Mouse (Mus musculus) megakaryocyte, embryonic 14.5 days (primary cell): Measurements from ENCODE around the gene Best3.

ENCODE experiments used
- FLI1 ChIP-seq: IDR thresholded peaks from 2 replicates; pipeline ENCODE4 v1.6.1; 2012; ENCODE audit warnings: low read length, inconsistent platforms, mixed read lengths
- GATA1 ChIP-seq: IDR thresholded peaks from 3 replicates; pipeline ENCODE4 v1.6.1; 2012; ENCODE audit warnings: mixed read lengths, low read length, inconsistent platforms, borderline replicate concordance

DNA sequence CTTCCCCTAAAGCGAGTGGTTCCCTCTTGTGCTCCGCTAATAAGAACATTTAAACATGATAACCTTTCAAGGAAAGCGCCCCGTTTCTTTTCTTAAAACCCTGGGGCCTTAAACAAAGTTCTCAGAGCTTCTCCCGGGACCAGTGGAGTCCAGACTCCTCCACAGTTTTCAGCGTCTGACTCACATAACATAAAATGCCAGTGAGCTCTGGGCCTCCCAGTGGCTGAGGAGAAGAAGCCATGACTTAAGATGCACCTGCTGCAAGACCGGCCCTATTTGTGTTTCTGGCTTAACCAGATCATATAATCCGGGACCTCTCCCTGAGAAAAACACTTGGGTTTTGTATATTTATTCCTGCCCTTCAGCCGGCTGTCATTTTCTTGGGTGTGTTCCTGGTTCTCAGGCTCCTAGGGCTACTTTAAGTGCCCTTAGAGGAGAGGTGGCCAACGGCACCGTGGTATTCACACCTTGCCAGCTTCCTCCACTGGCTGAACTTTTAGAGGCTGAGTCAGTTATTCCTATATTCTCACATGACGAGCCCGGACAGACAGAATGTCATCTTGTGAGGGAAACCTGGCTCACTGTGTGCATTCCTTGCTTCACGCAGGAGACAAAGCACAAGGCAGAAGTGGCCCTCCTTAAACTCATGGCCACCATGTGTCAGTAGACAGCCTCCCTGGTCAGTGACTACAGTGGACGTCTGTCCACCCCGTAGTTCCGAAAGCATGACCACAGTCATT, 12.8 kb downstream of the Best3 start:
- TF ChIP-seq GATA1 (no peak), FLI1 (no peak)
